Mouse (Mus musculus): ENCODE data around the gene Cldn8. TPM values are rescaled to one million over a fixed set of nuclear protein-coding genes. Genes with fewer than 3 reads are reported as not detected.

Gene Cldn8
- total RNA-seq, 2 experiments from 2014 or later, result not detected

Other genes starting within 250 kb of the Cldn8 start
- not detected in 2 replicates for gene Cldn17, start 56.2 kb downstream of the Cldn8 start, total RNA-seq (2015)
- not detected in 2 replicates for gene Cldn17, start 56.2 kb downstream of the Cldn8 start, total RNA-seq (2017)
- not detected in 2 replicates for gene Krtap24-1, start 49.1 kb upstream of the Cldn8 start, total RNA-seq (2015)
- gene Krtap24-1, start 49.1 kb upstream of the Cldn8 start, total RNA-seq (2017), result not detected in 2 replicates
- gene 2310079G19Rik, start 64.5 kb upstream of the Cldn8 start, total RNA-seq (2015), result not detected in 2 replicates
- gene 2310079G19Rik, start 64.5 kb upstream of the Cldn8 start, total RNA-seq (2017), result not detected in 2 replicates
- gene Krtap26-1, start 84.6 kb upstream of the Cldn8 start, total RNA-seq (2015), result not detected in 2 replicates
- gene Krtap26-1, start 84.6 kb upstream of the Cldn8 start, total RNA-seq (2017), result not detected in 2 replicates
- not detected in 2 replicates for gene Krtap27-1, start 108.5 kb upstream of the Cldn8 start, total RNA-seq (2015)
- not detected in 2 replicates for gene Krtap27-1, start 108.5 kb upstream of the Cldn8 start, total RNA-seq (2017)
- not detected in 2 replicates for gene 2310061N02Rik, start 144.8 kb upstream of the Cldn8 start, total RNA-seq (2015)
- not detected in 2 replicates for gene 2310061N02Rik, start 144.8 kb upstream of the Cldn8 start, total RNA-seq (2017)
- not detected in 2 replicates for gene Krtap13-1, start 165.7 kb upstream of the Cldn8 start, total RNA-seq (2015)
- gene Krtap13-1, start 165.7 kb upstream of the Cldn8 start, total RNA-seq (2017), result not detected in 2 replicates
- not detected in 2 replicates for gene Krtap13, start 188.5 kb upstream of the Cldn8 start, total RNA-seq (2015)
- not detected in 2 replicates for gene Krtap13, start 188.5 kb upstream of the Cldn8 start, total RNA-seq (2017)
- gene 2310034C09Rik, start 195.7 kb upstream of the Cldn8 start, total RNA-seq (2015), result not detected in 2 replicates
- gene 2310034C09Rik, start 195.7 kb upstream of the Cldn8 start, total RNA-seq (2017), result not detected in 2 replicates
- not detected in 2 replicates for gene 2310057N15Rik, start 211.0 kb upstream of the Cldn8 start, total RNA-seq (2015)
- gene 2310057N15Rik, start 211.0 kb upstream of the Cldn8 start, total RNA-seq (2017), result not detected in 2 replicates
- not detected in 2 replicates for gene Gm5965, start 214.7 kb upstream of the Cldn8 start, total RNA-seq (2015)
- gene Gm5965, start 214.7 kb upstream of the Cldn8 start, total RNA-seq (2017), result not detected in 2 replicates
- not detected in 2 replicates for gene Gm20741, start 249.0 kb upstream of the Cldn8 start, total RNA-seq (2015)
- not detected in 2 replicates for gene Gm20741, start 249.0 kb upstream of the Cldn8 start, total RNA-seq (2017)